Mouse (Mus musculus) MEL-GATA-1-ER (cell line): ENCODE measurements around the gene Ucn3.
"Not testable (repeated sequence)": the region's sequence is repeated elsewhere in the genome, so short reads cannot be mapped to it uniquely, and the experiment has no call there.

ENCODE experiments used
- DNase-seq: peaks from one replicate; pipeline ENCODE4 v3.0.0-alpha.2; 2012; ENCODE audit warnings: low read depth; ENCODE audit errors: extremely low read depth

The Ucn3 gene

GRCm38 (mm10) chr13:3945249-3945648, at the start of gene Ucn3:
Gene Ucn3 (minus strand): TSS chr13:3945349.
- no peak for DNase-seq

GRCm38 (mm10) chr13:3992081-3992480, 46.9 kb upstream of the Ucn3 start:
- DNase-seq = no peak

DNA sequence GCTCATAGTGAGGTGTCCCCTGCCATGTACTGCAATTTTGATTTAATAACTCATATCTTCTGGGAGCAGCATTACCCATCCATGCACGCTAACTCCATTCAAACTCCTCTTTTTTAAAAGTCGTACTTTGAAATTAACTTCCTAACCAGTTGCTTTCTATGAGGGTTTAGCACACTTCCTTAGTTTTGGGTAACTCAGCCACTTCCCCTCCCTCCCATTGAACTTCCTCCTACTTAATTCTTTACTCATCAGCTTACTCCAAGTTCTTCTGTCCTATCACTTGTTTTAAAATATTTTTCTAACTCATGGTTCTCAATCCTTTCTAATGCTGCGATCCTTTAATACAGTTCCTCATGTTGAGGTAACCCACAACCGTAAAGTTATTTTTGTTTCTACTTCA, 23.7 kb upstream of the Ucn3 start:
- no peak for DNase-seq

GRCm38 (mm10) chr13:3951198-3951914, 6.2 kb upstream of the Ucn3 start:
- peak; percentile 9 for DNase-seq

GRCm38 (mm10) chr13:3949477-3949876, 4.3 kb upstream of the Ucn3 start:
- DNase-seq = no peak

GRCm38 (mm10) chr13:3947267-3947666, 2.1 kb upstream of the Ucn3 start:
- no peak for DNase-seq

DNA sequence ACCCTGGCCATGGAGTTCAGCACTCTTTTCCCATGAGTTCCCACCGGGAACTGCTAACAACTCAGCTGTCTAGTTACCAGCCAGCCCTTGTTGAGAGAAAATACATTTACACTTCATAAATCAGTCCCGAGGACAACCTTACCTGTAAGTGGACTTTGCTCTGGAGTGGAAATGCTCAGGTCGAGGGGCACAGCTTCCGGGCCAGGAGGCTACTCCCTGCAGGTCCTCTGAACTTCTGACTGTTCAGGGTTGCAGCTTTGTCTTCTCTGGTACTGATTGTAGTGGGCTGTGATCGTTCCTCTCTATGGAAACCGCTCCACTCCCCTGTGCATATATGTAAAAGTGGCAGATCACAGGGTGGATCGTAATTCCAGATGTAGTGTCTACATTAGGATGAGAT, 450 bp downstream of the Ucn3 start:
- no peak for DNase-seq

DNA sequence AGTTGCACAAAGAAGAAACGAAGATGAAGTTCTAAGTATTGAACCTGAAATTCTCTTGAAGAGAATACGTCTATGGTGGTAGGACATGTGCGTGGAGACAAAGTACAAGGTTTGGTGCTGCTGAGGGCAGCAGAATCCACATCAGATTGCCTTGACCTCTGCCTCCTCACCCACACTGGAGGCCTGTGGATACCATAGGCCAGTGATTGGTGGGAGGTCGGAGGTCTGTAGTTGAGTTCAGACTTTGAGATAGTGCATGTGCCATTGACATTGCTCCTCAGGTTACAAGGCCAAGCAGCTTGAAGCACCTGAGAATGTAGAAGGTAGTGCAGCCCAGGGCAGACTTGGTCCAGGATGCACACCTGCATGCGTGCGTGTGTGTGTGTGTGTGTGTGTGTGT, 19.1 kb downstream of the Ucn3 start:
- DNase-seq = no peak

DNA sequence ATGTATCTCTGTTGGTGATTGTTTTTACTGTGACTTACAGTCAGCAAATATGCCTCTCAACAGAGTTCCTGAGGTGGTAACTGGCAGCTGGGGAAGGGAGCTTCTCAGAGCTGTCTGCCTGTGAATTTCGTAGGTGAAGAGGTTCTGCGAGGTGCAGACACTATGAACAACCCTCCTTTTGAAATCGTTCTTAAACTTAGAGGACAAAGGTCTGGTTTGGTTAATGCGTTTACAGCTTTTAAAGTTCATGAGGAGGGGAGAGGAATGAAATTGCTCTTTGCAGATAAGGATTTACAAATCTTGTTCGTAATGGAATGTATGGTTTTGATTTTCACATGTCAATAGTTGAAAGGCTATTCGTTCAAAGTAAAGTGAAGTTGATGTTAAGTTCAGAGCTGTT, 19.5 kb downstream of the Ucn3 start:
- DNase-seq = no peak

GRCm38 (mm10) chr13:3924483-3924882, 20.7 kb downstream of the Ucn3 start:
- no peak for DNase-seq

DNA sequence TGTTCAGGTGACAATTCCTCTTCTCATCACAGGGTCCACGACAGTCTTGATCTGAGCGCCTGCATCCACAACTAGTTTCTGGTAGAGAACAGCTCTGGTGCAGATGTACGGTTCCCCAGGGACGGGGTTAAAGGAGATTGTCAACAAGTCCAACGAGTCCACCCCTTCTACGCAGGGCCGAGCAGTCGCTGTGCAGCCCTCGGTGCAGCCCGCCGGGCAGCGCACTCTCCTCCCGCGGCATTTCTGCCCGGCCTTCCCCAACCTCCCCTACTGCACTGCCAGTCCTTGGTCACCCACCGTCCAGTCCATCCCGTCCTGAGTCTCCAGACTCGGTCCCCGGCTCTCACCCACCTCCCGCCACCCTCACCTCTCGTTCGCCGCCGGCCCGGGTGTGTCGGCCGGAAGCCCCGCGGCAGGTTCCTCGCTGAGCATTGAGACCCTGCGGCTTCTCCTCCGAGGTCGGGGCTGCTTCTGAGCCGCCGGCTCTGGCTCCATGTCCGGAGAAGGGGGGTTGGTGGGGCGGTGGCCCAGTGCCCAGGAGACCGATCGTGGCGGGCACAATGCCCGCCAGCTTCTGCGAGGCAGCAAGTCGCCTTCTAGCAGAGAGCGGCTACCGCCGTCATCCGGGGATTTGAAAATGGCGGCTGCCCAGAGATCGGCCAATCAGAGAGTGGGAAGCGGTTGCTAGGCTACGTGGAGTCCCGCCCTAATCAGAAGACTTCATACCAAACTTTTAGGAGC, 27.4 kb downstream of the Ucn3 start, which contains the start of the genes Net1 and Tubal3:
Gene Net1, minus strand, starts transcription at position 650 of the 741 bp plus-strand sequence.
Gene Tubal3, plus strand, starts transcription at position 704 of the 741 bp plus-strand sequence.
- peak; percentile 73 for DNase-seq

DNA sequence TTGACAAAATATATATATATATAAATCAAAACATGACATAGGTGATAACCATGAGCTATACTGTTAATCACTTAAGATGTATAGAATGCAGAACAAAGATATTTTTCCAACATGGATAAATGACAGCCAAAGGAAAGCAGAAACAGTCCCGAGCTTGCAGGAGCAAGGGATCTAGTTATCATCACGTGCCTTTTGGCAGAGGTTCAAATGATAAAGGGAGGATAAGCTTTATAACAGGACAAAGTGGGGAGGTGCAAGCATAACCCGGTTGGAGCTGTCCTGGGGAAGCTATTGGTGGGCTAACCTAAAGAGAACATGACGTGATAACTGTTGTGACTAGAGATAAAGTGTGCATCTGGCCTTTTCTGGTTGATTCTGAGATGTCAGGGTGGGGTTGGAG, 31.6 kb downstream of the Ucn3 start:
- no peak for DNase-seq

- no peak for DNase-seq
These were observed 34.8 kb downstream of the Ucn3 start for GRCm38 (mm10) chr13:3910356-3910755.

- DNase-seq = no peak
These were observed 36.9 kb downstream of the Ucn3 start for GRCm38 (mm10) chr13:3908262-3908661.

GRCm38 (mm10) chr13:3907151-3907696, 37.9 kb downstream of the Ucn3 start:
- DNase-seq = no peak

GRCm38 (mm10) chr13:3899301-3899700, 45.8 kb downstream of the Ucn3 start:
- no peak for DNase-seq

DNA sequence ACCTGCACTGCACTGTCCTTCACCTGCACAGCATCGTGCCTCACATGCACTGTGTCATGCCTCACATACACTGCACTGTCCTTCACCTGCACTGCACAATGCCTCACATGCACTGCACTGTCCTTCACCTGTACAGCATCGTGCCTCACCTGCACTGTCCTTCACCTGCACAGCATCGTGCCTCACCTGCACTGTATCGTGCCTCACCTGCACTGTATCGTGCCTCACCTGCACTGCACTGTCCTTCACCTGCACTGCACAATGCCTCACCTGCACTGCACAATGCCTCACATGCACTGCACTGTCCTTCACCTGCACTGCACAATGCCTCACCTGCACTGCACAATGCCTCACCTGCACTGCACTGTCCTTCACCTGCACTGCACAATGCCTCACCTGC, 46.9 kb downstream of the Ucn3 start:
- DNase-seq = not testable (repeated sequence)

DNA sequence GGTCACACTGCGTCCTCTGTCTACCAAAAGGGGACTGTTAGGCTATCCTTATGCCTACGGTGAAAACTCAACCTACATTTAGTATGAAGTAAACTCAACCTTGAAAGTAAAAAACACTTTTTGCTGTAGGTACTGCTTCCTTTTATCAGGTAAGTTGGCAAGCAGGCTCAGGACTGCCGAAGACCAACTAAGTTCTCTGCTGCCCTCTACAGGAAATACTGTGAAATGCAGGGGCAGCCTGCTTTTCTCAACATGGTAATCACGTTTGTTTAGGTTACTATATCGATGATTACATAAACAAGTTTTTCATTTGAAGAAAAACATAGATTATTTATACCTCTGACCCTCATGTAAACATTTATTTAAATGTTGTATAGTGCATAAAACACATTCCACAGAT, 48.2 kb downstream of the Ucn3 start:
- peak; percentile 47 for DNase-seq

DNA sequence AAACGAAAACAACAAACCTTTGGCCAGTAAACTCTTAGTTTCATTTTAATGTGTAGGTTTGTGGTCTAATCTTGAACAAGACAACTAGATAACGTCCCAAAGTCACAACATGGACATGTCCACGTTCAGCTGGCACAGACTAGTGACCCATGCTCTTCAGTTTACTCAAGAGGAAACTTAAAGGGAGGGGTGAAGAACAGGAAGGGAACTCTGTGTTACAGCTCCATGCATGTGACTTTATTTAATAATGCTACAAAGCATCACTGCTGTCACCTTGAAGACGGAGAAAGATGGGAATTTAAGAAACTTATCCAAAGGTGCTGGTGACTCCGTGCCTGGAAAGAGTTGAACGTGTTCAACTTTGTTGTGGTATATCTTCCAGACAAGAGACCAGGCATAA, 49.1 kb downstream of the Ucn3 start:
- DNase-seq = no peak

GRCm38 (mm10) chr13:3895397-3895980, 49.7 kb downstream of the Ucn3 start:
- no peak for DNase-seq

- no peak for DNase-seq
These were observed 50.6 kb downstream of the Ucn3 start for GRCm38 (mm10) chr13:3894549-3894948.

DNA sequence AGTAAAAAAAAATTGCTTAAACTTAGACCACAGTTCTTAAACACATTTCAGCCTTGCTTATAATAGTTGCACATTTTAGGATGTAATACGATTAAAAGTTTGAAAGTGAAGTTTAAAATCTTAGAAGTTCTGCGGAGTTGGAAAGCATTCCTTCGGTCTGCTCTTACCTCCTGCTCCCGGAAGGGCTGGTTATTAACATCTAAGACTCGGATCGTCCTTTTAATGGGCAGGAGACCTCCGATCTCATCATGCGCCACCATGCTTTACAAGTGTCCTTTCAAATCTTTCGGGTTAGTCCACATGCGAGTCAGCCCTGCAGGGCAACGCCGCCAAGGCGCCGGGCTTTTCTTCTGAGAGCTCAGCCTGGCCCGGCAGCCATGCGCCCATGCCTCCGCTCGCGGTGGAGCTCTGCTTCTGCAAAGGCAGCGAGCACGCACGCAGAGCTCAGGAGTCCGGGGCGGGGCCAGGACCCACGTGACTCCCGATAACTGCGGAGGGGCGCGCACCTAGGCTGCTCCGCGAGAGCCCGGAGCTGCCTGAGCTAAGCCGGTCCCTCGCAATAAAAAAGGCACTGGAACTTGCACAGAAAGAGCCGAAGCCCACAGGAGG, 51.9 kb downstream of the Ucn3 start:
- DNase-seq = peak; percentile 78
